Mouse (Mus musculus): ENCODE results near the gene Fam117a. TPM values are rescaled to one million over a fixed set of nuclear protein-coding genes. Genes with fewer than 3 reads are reported as not detected.

Gene Fam117a
- polyA plus RNA-seq (2015; fragmentation: Nextera tagmentation; extraction: Ambion mirVana): 2.7 and 2.9 TPM in 2 replicates

DNA sequence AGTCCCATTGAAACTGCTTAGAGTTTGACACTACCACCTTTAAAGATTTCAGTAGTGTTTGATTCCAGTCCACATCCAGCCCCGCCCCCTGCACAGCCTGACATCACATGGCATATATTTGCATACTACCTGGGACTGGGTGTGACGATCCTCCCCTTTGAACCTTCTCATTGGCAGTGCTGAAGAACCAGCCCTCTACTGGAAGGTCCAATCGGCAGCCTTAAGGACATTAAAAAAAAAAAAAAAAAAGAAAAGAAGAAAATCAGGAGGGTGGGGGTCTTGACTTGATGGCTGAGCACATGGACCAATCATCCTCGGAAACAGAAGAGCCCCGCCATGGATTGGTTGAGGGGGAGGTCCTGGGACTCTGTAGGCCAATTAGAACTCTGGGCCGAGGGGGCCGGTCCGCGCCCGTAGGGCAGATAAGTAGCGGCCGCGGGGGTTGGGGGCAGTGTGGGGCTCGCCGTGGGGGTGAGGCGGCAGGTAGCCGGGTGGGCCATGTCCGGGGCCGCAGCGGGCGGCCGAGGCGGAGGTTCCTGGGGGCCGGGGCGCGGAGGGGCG, at the start of gene Fam117a:
Gene Fam117a (plus strand): TSS at position 451 of the 561 bp plus-strand sequence.
- peak within 1 kb of the TSS; percentile 72 for H3K9ac ChIP-seq (replicated peaks; ENCODE audit: low read depth, low read length)
- peak within 1 kb of the TSS; percentile 81 for H3K4me2 ChIP-seq (ENCODE audit: low read length)
- no peaks in the 10 kb centered on the region; the same call in 1 of the 2 replicates for H3K27me3 ChIP-seq (replicated peaks; ENCODE audit: control insufficient read depth, insufficient read depth, low read length)
- no peaks in the 10 kb centered on the region for H3K36me3 ChIP-seq (ENCODE audit: control insufficient read depth, insufficient read depth)
- H3K9me3 ChIP-seq (ENCODE audit: control insufficient read depth, low read length): no peaks in the 10 kb centered on the region
- under 1% methylated on average over 16 of the region's 27 CpGs for WGBS
- peaks cover 10% of the 10 kb centered on the region for H3K4me1 ChIP-seq (replicated peaks; ENCODE audit: control insufficient read depth, insufficient read depth, low read length)
- ATAC-seq: peak; percentile 99
- H3K27ac ChIP-seq (ENCODE audit: low read length): no peak within 1 kb of the TSS
- peak within 1 kb of the TSS; percentile 82 for H3K4me3 ChIP-seq (replicated peaks; ENCODE audit: low read length)

- 79% methylated on average over 4 of the region's 4 CpGs for WGBS
- Histone ChIP-seq H3K27ac (ENCODE audit: low read length) (no peak overlapping the region), H3K9me3 (ENCODE audit: control insufficient read depth, low read length) (no peaks in the 10 kb centered on the region), H3K9ac (replicated peaks; ENCODE audit: low read depth, low read length) (no peak overlapping the region), H3K36me3 (ENCODE audit: control insufficient read depth, insufficient read depth) (peaks cover 38% of the 10 kb centered on the region), H3K4me1 (replicated peaks; ENCODE audit: control insufficient read depth, insufficient read depth, low read length) (no peaks in the 10 kb centered on the region), H3K4me3 (replicated peaks; ENCODE audit: low read length) (no peak overlapping the region), H3K4me2 (ENCODE audit: low read length) (no peak overlapping the region), H3K27me3 (replicated peaks; ENCODE audit: control insufficient read depth, insufficient read depth, low read length) (no peaks in the 10 kb centered on the region)
- ATAC-seq: no peak
Observed at GRCm38 (mm10) chr11:95291998-95292397, 44.8 kb upstream of the Fam117a start.

GRCm38 (mm10) chr11:95293017-95293624, 43.7 kb upstream of the Fam117a start:
- no peak for ATAC-seq
- no peak overlapping the region for H3K9ac ChIP-seq (replicated peaks; ENCODE audit: low read depth, low read length)
- H3K4me3 ChIP-seq (replicated peaks; ENCODE audit: low read length): no peak overlapping the region
- no peaks in the 10 kb centered on the region for H3K9me3 ChIP-seq (ENCODE audit: control insufficient read depth, low read length)
- WGBS: 92% methylated on average over 8 of the region's 8 CpGs
- H3K27me3 ChIP-seq (replicated peaks; ENCODE audit: control insufficient read depth, insufficient read depth, low read length): no peaks in the 10 kb centered on the region
- no peak overlapping the region for H3K27ac ChIP-seq (ENCODE audit: low read length)
- no peaks in the 10 kb centered on the region for H3K4me1 ChIP-seq (replicated peaks; ENCODE audit: control insufficient read depth, insufficient read depth, low read length)
- H3K4me2 ChIP-seq (ENCODE audit: low read length): no peak overlapping the region
- H3K36me3 ChIP-seq (ENCODE audit: control insufficient read depth, insufficient read depth): peaks cover 36% of the 10 kb centered on the region

GRCm38 (mm10) chr11:95295736-95296135, 41.1 kb upstream of the Fam117a start:
- peaks cover 35% of the 10 kb centered on the region for H3K36me3 ChIP-seq (ENCODE audit: control insufficient read depth, insufficient read depth)
- no peaks in the 10 kb centered on the region for H3K9me3 ChIP-seq (ENCODE audit: control insufficient read depth, low read length)
- H3K4me1 ChIP-seq (replicated peaks; ENCODE audit: control insufficient read depth, insufficient read depth, low read length): no peaks in the 10 kb centered on the region
- no peak overlapping the region for H3K9ac ChIP-seq (replicated peaks; ENCODE audit: low read depth, low read length)
- H3K4me2 ChIP-seq (ENCODE audit: low read length): no peak overlapping the region
- ATAC-seq: no peak
- 92% methylated on average over 12 of the region's 13 CpGs for WGBS
- H3K4me3 ChIP-seq (replicated peaks; ENCODE audit: low read length): no peak overlapping the region
- H3K27me3 ChIP-seq (replicated peaks; ENCODE audit: control insufficient read depth, insufficient read depth, low read length): no peaks in the 10 kb centered on the region
- no peak overlapping the region for H3K27ac ChIP-seq (ENCODE audit: low read length)

DNA sequence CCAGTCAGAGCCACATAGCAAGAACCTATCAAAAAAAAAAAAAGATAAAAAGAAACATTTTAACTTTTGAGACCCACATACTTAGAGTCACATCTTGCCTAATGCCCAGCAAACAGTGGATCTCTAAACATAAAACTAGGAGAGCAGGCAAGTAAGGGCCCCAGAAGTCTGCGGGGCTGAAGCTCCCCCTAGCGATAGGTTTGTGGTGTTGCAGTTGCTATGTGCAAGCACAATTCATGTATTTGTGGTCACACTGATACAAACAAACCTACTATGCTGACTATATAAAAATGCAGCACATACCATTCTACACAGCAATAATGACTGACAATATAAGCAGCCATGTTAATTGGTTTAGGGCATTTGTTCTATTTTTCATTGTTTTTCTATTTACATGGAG, 38.7 kb upstream of the Fam117a start:
- no peak for ATAC-seq
- Histone ChIP-seq H3K4me1 (replicated peaks; ENCODE audit: control insufficient read depth, insufficient read depth, low read length) (no peaks in the 10 kb centered on the region), H3K9ac (replicated peaks; ENCODE audit: low read depth, low read length) (no peak overlapping the region), H3K27ac (ENCODE audit: low read length) (no peak overlapping the region), H3K9me3 (ENCODE audit: control insufficient read depth, low read length) (no peaks in the 10 kb centered on the region), H3K36me3 (ENCODE audit: control insufficient read depth, insufficient read depth) (peaks cover 40% of the 10 kb centered on the region), H3K4me2 (ENCODE audit: low read length) (no peak overlapping the region), H3K4me3 (replicated peaks; ENCODE audit: low read length) (no peak overlapping the region), H3K27me3 (replicated peaks; ENCODE audit: control insufficient read depth, insufficient read depth, low read length) (no peaks in the 10 kb centered on the region)
- 14% methylated on average over 2 of the region's 2 CpGs for WGBS

DNA sequence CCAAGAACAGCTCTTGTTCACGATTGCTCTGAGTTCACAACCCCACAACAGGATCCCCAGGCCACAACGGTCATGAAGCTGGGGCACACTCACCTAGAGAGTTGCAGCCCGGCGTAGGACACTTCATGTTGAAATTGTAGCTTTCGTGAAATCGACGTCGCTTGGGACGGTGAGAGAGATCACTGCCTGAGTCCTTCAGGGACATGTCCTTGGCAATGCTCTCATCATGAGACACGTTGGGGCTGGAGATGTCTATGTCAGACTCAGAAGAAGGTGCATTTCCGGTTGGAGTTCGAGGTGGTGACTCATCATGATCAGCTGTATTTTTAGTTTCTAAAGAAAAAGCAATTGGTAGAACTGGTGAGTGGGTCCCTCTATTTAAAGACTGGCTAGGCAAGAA, 36.9 kb upstream of the Fam117a start:
- no peak overlapping the region for H3K9ac ChIP-seq (replicated peaks; ENCODE audit: low read depth, low read length)
- no peaks in the 10 kb centered on the region for H3K27me3 ChIP-seq (replicated peaks; ENCODE audit: control insufficient read depth, insufficient read depth, low read length)
- peaks cover 30% of the 10 kb centered on the region for H3K36me3 ChIP-seq (ENCODE audit: control insufficient read depth, insufficient read depth)
- no peak overlapping the region for H3K27ac ChIP-seq (ENCODE audit: low read length)
- 91% methylated on average over 12 of the region's 12 CpGs for WGBS
- no peak overlapping the region for H3K4me3 ChIP-seq (replicated peaks; ENCODE audit: low read length)
- H3K9me3 ChIP-seq (ENCODE audit: control insufficient read depth, low read length): no peaks in the 10 kb centered on the region
- no peak overlapping the region for H3K4me2 ChIP-seq (ENCODE audit: low read length)
- no peaks in the 10 kb centered on the region for H3K4me1 ChIP-seq (replicated peaks; ENCODE audit: control insufficient read depth, insufficient read depth, low read length)
- ATAC-seq: no peak

- peaks cover 35% of the 10 kb centered on the region for H3K36me3 ChIP-seq (ENCODE audit: control insufficient read depth, insufficient read depth)
- 97% methylated on average over 3 of the region's 3 CpGs for WGBS
- ATAC-seq: no peak
- H3K27ac ChIP-seq (ENCODE audit: low read length): no peak overlapping the region
- H3K9me3 ChIP-seq (ENCODE audit: control insufficient read depth, low read length): no peaks in the 10 kb centered on the region
- no peaks in the 10 kb centered on the region for H3K4me1 ChIP-seq (replicated peaks; ENCODE audit: control insufficient read depth, insufficient read depth, low read length)
- H3K4me2 ChIP-seq (ENCODE audit: low read length): no peak overlapping the region
- H3K27me3 ChIP-seq (replicated peaks; ENCODE audit: control insufficient read depth, insufficient read depth, low read length): no peaks in the 10 kb centered on the region
- H3K9ac ChIP-seq (replicated peaks; ENCODE audit: low read depth, low read length): no peak overlapping the region
- no peak overlapping the region for H3K4me3 ChIP-seq (replicated peaks; ENCODE audit: low read length)
Observed at GRCm38 (mm10) chr11:95301772-95302171, 35.0 kb upstream of the Fam117a start.

- ATAC-seq: no peak
- no peaks in the 10 kb centered on the region for H3K9me3 ChIP-seq (ENCODE audit: control insufficient read depth, low read length)
Observed at GRCm38 (mm10) chr11:95305600-95305999, 31.2 kb upstream of the Fam117a start.

GRCm38 (mm10) chr11:95307526-95307925, 29.3 kb upstream of the Fam117a start:
- no peak overlapping the region for H3K27ac ChIP-seq (ENCODE audit: low read length)
- H3K36me3 ChIP-seq (ENCODE audit: control insufficient read depth, insufficient read depth): peaks cover 7% of the 10 kb centered on the region
- no peak for ATAC-seq
- H3K9ac ChIP-seq (replicated peaks; ENCODE audit: low read depth, low read length): no peak overlapping the region
- WGBS: 85% methylated on average over 8 of the region's 8 CpGs
- peaks cover 20% of the 10 kb centered on the region for H3K4me1 ChIP-seq (replicated peaks; ENCODE audit: control insufficient read depth, insufficient read depth, low read length)
- no peaks in the 10 kb centered on the region for H3K9me3 ChIP-seq (ENCODE audit: control insufficient read depth, low read length)
- H3K4me2 ChIP-seq (ENCODE audit: low read length): no peak overlapping the region
- H3K4me3 ChIP-seq (replicated peaks; ENCODE audit: low read length): no peak overlapping the region
- H3K27me3 ChIP-seq (replicated peaks; ENCODE audit: control insufficient read depth, insufficient read depth, low read length): no peaks in the 10 kb centered on the region

More at GRCm38 (mm10) chr11:95305600-95305999, 31.2 kb upstream of the Fam117a start:
- no peak overlapping the region for H3K4me3 ChIP-seq (replicated peaks; ENCODE audit: low read length)
- H3K27ac ChIP-seq (ENCODE audit: low read length): no peak overlapping the region
- H3K4me1 ChIP-seq (replicated peaks; ENCODE audit: control insufficient read depth, insufficient read depth, low read length): peaks cover 12% of the 10 kb centered on the region
- H3K27me3 ChIP-seq (replicated peaks; ENCODE audit: control insufficient read depth, insufficient read depth, low read length): no peaks in the 10 kb centered on the region
- peaks cover 15% of the 10 kb centered on the region for H3K36me3 ChIP-seq (ENCODE audit: control insufficient read depth, insufficient read depth)
- H3K9ac ChIP-seq (replicated peaks; ENCODE audit: low read depth, low read length): no peak overlapping the region
- no peak overlapping the region for H3K4me2 ChIP-seq (ENCODE audit: low read length)
- 92% methylated on average over 7 of the region's 7 CpGs for WGBS

Measured in forebrain, embryonic 16.5 days (tissue).